Mouse (Mus musculus) forebrain, embryonic 11.5 days (tissue): ENCODE measurements around the gene Rassf2. TPM values are rescaled to one million over a fixed set of nuclear protein-coding genes. Genes with fewer than 3 reads are reported as not detected.

Source experiments
- ATAC-seq: fragments of 200-750 bp; cut with Nextera tagmentation; replicated peaks from 2 replicates; pipeline ENCODE4 v1.8.0; 2017; ENCODE audit warnings: moderate TSS enrichment; ENCODE audit not compliant: low FRiP score
- DNase-seq: peaks from one replicate; pipeline ENCODE4 v3.0.0-alpha.2; 2017; ENCODE audit warnings: low spot score
- H3K27ac ChIP-seq: fragments of 300-500 bp; sonication (generic); 2 replicates; pipeline ENCODE4 v1.5.1; 2014; ENCODE audit warnings: low read depth, low read length
- H3K27me3 ChIP-seq: fragments of 300-500 bp; sonication (generic); 2 replicates; pipeline ENCODE4 v1.6.1; 2014; ENCODE audit warnings: mild to moderate bottlenecking, low read length, mixed read lengths; ENCODE audit not compliant: control insufficient read depth, insufficient read depth
- H3K36me3 ChIP-seq: fragments of 300-500 bp; sonication (generic); 2 replicates; pipeline ENCODE4 v1.6.1; 2014; ENCODE audit warnings: mild to moderate bottlenecking, low read length, moderate library complexity, mixed read lengths; ENCODE audit not compliant: control insufficient read depth, insufficient read depth
- H3K4me1 ChIP-seq: fragments of 300-500 bp; sonication (generic); replicated peaks from 2 replicates; pipeline ENCODE4 v1.6.1; 2014; ENCODE audit warnings: low read length, mixed read lengths; ENCODE audit not compliant: control insufficient read depth, insufficient read depth
- H3K4me2 ChIP-seq: fragments of 300-500 bp; sonication (generic); 2 replicates; pipeline ENCODE4 v1.6.1; 2014; ENCODE audit warnings: low read depth, mild to moderate bottlenecking, low read length, moderate library complexity, mixed read lengths; ENCODE audit not compliant: severe bottlenecking
- H3K4me3 ChIP-seq: fragments of 300-500 bp; sonication (generic); 2 replicates; pipeline ENCODE4 v1.5.1; 2014; ENCODE audit warnings: low read depth, low read length
- H3K9ac ChIP-seq: fragments of 300-500 bp; sonication (generic); 2 replicates; pipeline ENCODE4 v1.6.1; 2014; ENCODE audit warnings: low read length
- H3K9me3 ChIP-seq: fragments of 300-500 bp; sonication (generic); 2 replicates; pipeline ENCODE4 v1.6.1; 2016; ENCODE audit warnings: low read length, mixed read lengths; ENCODE audit not compliant: control insufficient read depth
- WGBS: fragments of 180-500 bp; shearing (Covaris S2); extraction: QIAGEN DNeasy Blood & Tissue Kit; methylation state at CpG from one replicate; pipeline ENCODE4 v1.1.7; 2014; 5-methylcytosine and 5-hydroxymethylcytosine counted together
- polyA plus RNA-seq: library from polyadenylated mRNA; unstranded; fragments of >200 nt; fragmentation: Nextera tagmentation; extraction: Ambion mirVana; gene quantifications from 2 replicates; pipeline ENCODE4 v1.2.1, GENCODE M21; 2014

The Rassf2 gene
- polyA plus RNA-seq, 1 experiment from 2014 or later, result 35.3 TPM

DNA sequence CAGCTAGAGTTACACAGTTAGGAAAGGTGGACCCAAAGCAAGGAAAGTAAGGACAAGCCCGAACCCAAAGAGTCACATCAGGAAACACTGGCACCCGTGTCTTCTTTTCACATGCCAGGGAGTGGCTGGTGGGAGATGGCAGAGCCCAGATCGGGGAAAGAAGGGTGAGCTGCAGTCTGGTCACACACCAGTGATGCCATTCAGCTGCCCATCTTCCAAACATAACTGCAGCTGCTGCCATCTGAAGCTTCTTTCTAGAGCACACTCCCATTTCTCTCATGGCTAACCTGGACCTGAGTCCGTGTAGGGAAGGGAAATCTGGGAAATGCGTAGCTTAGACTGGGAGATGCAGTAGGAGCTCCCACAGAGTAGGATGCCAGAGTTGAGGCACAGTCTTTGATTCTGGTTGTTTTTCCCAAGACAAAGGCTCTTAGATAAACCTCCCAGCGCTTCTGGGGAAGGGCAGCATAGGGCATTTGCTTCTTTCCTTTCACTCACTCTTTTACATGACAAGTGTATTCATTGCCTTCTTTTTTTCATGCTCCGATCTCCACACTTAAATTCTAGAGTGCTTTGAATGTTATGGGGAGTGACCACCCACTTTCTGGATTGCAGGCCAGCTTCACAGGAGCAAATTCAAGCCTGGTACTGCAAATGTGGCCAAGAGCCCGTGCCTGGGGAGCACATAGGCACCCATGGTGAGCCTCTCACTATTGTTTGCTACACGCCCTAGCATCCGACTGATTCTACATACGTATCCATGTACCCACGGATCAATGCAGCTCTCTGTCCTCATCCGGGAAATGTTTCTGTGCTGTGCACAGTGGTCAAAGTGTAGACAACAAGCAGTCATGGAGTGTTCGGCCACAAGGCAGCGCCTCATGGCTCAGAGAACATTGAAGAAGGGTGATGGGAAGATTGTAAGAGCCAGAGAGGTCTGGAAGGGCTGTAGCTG is 14.5 kb upstream of the Rassf2 start:
- Histone ChIP-seq H3K27me3 (no peaks in the 10 kb centered on the region), H3K27ac (no peak overlapping the region), H3K9me3 (no peaks in the 10 kb centered on the region), H3K4me1 (no peaks in the 10 kb centered on the region), H3K36me3 (no peaks in the 10 kb centered on the region), H3K4me3 (no peak overlapping the region), H3K4me2 (no peak overlapping the region), H3K9ac (no peak overlapping the region)
- ATAC-seq (no peak), DNase-seq (no peak)
- 72% methylated on average over 15 of the region's 15 CpGs for WGBS

DNA sequence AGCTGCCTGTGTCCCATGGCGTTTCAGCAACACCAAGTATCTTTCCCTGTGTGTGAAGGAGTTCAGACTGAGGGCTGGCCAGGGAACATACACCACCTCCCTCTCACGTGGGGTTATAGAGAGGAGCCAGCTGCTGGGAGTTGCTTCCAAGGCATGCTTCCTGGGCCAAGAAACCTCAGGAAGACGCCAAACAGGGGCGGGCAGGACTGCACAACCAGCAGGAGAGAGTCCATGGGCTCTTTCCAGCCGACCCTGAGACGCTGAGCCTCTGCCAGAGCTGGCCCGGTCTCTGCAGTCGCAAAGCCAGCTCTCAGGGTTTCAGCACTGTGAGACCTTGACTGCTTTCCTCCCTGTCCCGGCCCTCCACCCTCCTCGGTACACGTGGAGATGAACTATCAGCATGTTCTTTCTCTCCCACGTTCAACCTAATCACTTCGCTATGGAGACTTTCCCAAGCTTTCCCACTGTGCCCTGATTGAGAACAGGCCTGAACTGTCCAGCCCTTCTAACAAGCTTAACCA is 13.1 kb upstream of the Rassf2 start:
- Histone ChIP-seq H3K4me2 (no peak overlapping the region), H3K27me3 (no peaks in the 10 kb centered on the region), H3K27ac (no peak overlapping the region), H3K4me3 (no peak overlapping the region), H3K9ac (no peak overlapping the region), H3K36me3 (no peaks in the 10 kb centered on the region), H3K4me1 (no peaks in the 10 kb centered on the region), H3K9me3 (no peaks in the 10 kb centered on the region)
- ATAC-seq (no peak), DNase-seq (no peak)
- 46% methylated on average over 13 of the region's 13 CpGs for WGBS

DNA sequence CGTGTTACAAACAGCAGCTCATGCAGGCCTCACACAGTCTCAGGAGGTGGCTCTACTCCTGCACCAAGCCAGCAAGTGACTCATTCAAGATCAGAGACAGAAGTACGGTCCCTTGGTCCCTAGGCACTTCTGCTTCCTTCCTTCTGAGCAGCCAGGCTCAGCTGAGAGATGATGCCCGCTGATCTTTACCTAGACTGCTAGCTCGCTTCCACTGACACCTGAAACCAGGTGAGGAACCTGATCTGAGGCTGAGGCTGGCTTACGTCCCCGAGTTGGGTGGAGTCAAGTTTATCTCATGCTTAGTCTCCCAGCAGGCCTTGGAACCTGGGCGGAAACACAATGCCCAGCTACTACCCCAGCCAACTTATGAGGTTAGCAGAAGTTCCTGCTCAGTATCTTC is 9.8 kb upstream of the Rassf2 start:
- no peak for ATAC-seq
- WGBS, result 74% methylated on average over 7 of the region's 7 CpGs
- H3K9me3 ChIP-seq, result no peaks in the 10 kb centered on the region

DNA sequence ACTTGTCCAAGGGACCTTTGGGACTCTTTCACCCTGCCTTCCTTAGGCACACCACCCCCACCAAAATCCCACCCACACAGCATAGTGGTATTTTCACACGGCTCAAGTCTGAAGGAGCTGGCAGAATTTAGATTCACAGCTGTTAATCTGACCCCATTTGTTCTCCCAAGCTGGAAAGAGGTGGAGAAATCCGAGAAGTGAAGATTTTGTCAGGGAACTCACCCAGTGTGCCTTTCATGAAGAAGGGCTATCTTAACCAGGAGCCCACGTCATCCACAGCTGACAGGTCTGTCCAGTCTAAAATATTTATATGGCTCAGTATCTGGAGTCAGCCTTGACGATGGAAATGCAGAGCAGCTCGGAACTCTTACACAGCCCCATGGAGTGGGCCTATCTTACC is 6.3 kb upstream of the Rassf2 start:
- H3K4me1 ChIP-seq, result no peaks in the 10 kb centered on the region

More for the DNA sequence above, 9.8 kb upstream of the Rassf2 start:
- Histone ChIP-seq H3K27ac (no peak overlapping the region), H3K4me3 (no peak overlapping the region), H3K36me3 (no peaks in the 10 kb centered on the region), H3K4me2 (no peak overlapping the region), H3K9ac (no peak overlapping the region), H3K27me3 (no peaks in the 10 kb centered on the region), H3K4me1 (no peaks in the 10 kb centered on the region)
- DNase-seq, result no peak

DNA sequence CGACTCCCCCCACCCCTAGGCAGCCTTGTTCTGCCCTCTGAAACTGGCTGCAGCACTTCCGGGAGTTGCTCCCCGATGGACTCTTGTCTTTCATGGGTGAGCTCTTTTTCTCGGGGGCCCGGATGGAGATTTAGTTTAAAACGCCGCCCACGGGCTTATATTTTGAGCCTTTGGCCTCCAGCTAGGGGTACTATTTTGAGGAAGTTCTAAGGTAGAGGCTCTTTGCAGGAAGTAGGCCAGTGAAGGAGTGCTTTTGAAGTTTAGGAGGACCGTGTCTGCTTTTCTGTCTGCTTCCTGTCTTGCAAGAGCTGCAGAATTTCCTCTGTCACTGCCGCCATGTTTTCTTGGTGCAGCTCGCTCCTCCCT is 5.4 kb upstream of the Rassf2 start:
- H3K36me3 ChIP-seq, result no peaks in the 10 kb centered on the region
- no peak overlapping the region for H3K4me3 ChIP-seq
- no peaks in the 10 kb centered on the region for H3K9me3 ChIP-seq
- H3K27me3 ChIP-seq, result no peaks in the 10 kb centered on the region
- H3K4me1 ChIP-seq, result peaks cover 6% of the 10 kb centered on the region
- DNase-seq (no peak), ATAC-seq (no peak)
- no peak overlapping the region for H3K4me2 ChIP-seq
- 0 out of 2 replicates have a peak overlapping the region, but pooled peaks have one; percentile 20 for H3K27ac ChIP-seq
- H3K9ac ChIP-seq, result no peak overlapping the region
- WGBS, result 52% methylated on average over 11 of the region's 11 CpGs

More for the DNA sequence above, 6.3 kb upstream of the Rassf2 start:
- Histone ChIP-seq H3K4me2 (no peak overlapping the region), H3K27ac (no peak overlapping the region), H3K4me3 (no peak overlapping the region), H3K9me3 (no peaks in the 10 kb centered on the region), H3K36me3 (no peaks in the 10 kb centered on the region), H3K9ac (no peak overlapping the region), H3K27me3 (no peaks in the 10 kb centered on the region)
- WGBS, result 87% methylated on average over 5 of the region's 5 CpGs
- ATAC-seq (no peak), DNase-seq (no peak)

DNA sequence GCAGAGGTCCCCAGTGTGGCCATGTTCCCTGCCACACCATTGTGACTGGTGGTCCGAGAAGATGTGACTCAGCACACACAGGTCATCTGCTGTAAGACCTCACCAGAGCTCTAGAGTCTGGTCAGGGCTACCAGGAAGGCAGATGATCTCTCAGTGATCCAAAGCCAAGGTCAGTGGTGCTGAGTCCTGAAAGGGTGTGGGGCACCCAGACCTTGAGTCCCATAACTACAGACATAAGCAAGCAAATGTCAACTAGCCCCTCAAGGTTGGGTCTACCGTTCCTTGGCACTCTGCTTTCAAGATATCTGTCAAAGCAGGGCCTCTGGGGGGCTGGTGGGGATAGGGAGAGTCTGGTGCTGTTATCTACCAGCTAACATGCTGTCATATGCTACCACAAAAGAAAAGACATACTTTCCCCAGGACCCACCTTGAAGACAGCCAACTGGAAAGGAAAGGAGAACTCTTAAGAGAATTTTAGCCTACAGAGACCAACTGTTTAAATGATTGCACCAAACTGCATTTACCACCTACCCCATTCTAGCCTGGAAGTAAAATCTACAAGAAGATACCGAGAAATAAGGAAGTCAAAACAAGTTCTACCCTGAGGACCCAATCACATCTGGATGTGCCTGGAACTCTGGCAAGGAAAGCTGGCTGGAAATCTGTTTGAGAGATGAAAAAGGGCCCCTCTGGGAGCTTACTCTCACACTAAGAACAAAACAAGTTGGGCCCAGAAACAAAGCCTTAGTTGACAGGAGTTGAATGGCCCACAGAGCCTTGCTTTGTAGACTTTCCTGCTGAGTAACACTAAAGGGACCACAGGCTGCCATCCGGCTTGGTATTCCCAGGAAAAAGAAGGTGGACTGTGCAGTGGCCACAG is 4.8 kb upstream of the Rassf2 start:
- H3K27ac ChIP-seq, result 0 out of 2 replicates have a peak overlapping the region, but pooled peaks have one; percentile 20

DNA sequence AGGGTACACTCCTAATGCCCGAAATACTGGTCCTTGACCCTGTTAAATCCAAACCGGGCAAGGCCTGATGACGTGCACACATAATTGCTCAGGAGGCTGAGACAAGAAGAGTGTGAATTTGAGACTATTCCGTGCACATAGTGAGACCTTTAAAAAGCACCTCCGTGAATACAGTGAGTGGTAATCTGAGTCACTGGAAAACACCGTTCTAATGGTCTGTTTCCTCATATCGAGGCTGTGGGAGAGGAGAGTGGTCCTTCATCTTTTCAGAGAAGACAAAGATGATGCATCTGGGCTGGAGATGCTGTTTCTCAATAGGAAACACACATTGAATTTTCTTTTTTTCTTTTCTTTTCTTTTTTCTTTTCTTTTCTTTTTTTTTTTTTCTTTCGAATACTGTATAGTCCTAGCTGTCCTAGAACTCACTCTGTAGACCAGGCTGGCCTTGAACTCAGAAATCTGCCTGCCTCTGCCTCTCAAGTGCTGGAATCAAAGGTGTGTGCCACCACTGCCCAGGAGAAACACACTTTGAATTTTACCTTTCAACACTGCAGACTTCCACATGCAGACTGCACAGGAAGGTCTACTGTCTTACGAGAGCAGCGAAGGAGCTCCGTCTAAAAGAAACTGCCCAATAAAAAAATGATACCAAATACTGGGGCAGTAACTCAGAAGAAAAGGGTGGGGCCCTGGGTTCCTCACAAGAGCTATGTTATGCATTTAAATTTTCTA is 1.5 kb upstream of the Rassf2 start:
- 63% methylated on average over 11 of the region's 11 CpGs for WGBS
- DNase-seq, result no peak
- H3K4me2 ChIP-seq, result no peak overlapping the region
- no peaks in the 10 kb centered on the region for H3K9me3 ChIP-seq
- ATAC-seq, result no peak
- H3K27ac ChIP-seq, result no peak overlapping the region
- peaks cover 9% of the 10 kb centered on the region for H3K4me1 ChIP-seq
- H3K4me3 ChIP-seq, result no peak overlapping the region
- no peaks in the 10 kb centered on the region for H3K36me3 ChIP-seq
- no peak overlapping the region; the same call in 1 of the 2 replicates for H3K9ac ChIP-seq
- H3K27me3 ChIP-seq, result peaks cover 4% of the 10 kb centered on the region; the same call in 1 of the 2 replicates

More for the DNA sequence above, 4.8 kb upstream of the Rassf2 start:
- Histone ChIP-seq H3K9ac (no peak overlapping the region), H3K9me3 (no peaks in the 10 kb centered on the region), H3K36me3 (no peaks in the 10 kb centered on the region), H3K4me2 (no peak overlapping the region), H3K27me3 (no peaks in the 10 kb centered on the region), H3K4me3 (no peak overlapping the region), H3K4me1 (peaks cover 9% of the 10 kb centered on the region)
- 52% methylated on average over 4 of the region's 4 CpGs for WGBS
- ATAC-seq, result no peak
- DNase-seq, result no peak
